Mouse (Mus musculus) neural tube, embryonic 15.5 days (tissue): ENCODE data around the gene Slc16a3. TPM values are rescaled to one million over a fixed set of nuclear protein-coding genes. Genes with fewer than 3 reads are reported as not detected.

Source experiments
- ATAC-seq: fragments of 200-750 bp; cut with Nextera tagmentation; 2 replicates; pipeline ENCODE4 v1.8.0; 2017; ENCODE audit warnings: mild to moderate bottlenecking, moderate TSS enrichment, moderate library complexity; ENCODE audit not compliant: low FRiP score
- H3K27ac ChIP-seq: fragments of 300-500 bp; sonication (generic); replicated peaks from 2 replicates; pipeline ENCODE4 v1.5.1; 2015; ENCODE audit warnings: mild to moderate bottlenecking, inconsistent platforms
- H3K27me3 ChIP-seq: fragments of 300-500 bp; sonication (generic); replicated peaks from 2 replicates; pipeline ENCODE4 v1.6.1; 2015; ENCODE audit warnings: inconsistent platforms
- H3K36me3 ChIP-seq: fragments of 300-500 bp; sonication (generic); 2 replicates; pipeline ENCODE4 v1.6.1; 2015; ENCODE audit warnings: inconsistent platforms
- H3K4me1 ChIP-seq: fragments of 300-500 bp; sonication (generic); 2 replicates; pipeline ENCODE4 v1.6.1; 2015; ENCODE audit warnings: inconsistent platforms
- H3K4me2 ChIP-seq: fragments of 300-500 bp; sonication (generic); 2 replicates; pipeline ENCODE4 v1.6.1; 2015; ENCODE audit warnings: inconsistent platforms, mild to moderate bottlenecking, moderate library complexity
- H3K4me3 ChIP-seq: fragments of 300-500 bp; sonication (generic); replicated peaks from 2 replicates; pipeline ENCODE4 v1.5.1; 2015; ENCODE audit warnings: mild to moderate bottlenecking, inconsistent platforms
- H3K9ac ChIP-seq: fragments of 300-500 bp; sonication (generic); replicated peaks from 2 replicates; pipeline ENCODE4 v1.6.1; 2015; ENCODE audit warnings: mild to moderate bottlenecking, inconsistent platforms
- H3K9me3 ChIP-seq: fragments of 300-500 bp; sonication (generic); replicated peaks from 2 replicates; pipeline ENCODE4 v1.6.1; 2016; ENCODE audit warnings: inconsistent platforms
- WGBS: fragments of 180-500 bp; shearing (Covaris S2); methylation state at CpG from one replicate; pipeline ENCODE4 v1.1.7; 2015; ENCODE audit warnings: mixed read lengths; 5-methylcytosine and 5-hydroxymethylcytosine counted together
- polyA plus RNA-seq: library from polyadenylated mRNA; unstranded; fragments of >200 nt; fragmentation: Nextera tagmentation; extraction: Ambion mirVana; gene quantifications from 2 replicates; pipeline ENCODE4 v1.2.1, GENCODE M21; 2015

Gene Slc16a3
- polyA plus RNA-seq, 1 experiment from 2014 or later, result 11.3 TPM

- Histone ChIP-seq H3K36me3 (0 out of 2 replicates have a peak, but pooled peaks cover 10% of the 10 kb centered on the region), H3K9me3 (no peaks in the 10 kb centered on the region), H3K4me3 (no peak overlapping the region), H3K4me2 (no peak overlapping the region), H3K27ac (no peak overlapping the region), H3K9ac (no peak overlapping the region), H3K27me3 (no peaks in the 10 kb centered on the region), H3K4me1 (peaks cover 17% of the 10 kb centered on the region)
- no peak for ATAC-seq
- WGBS, result 90% methylated on average over 4 of the region's 4 CpGs
Observed at GRCm38 (mm10) chr11:120928468-120928867, 19.8 kb upstream of the Slc16a3 start.

- H3K4me2 ChIP-seq, result 0 out of 2 replicates have a peak overlapping the region, but pooled peaks have one; percentile 91
- WGBS, result 92% methylated on average over 4 of the region's 4 CpGs
- H3K4me1 ChIP-seq, result peaks cover 17% of the 10 kb centered on the region
- H3K36me3 ChIP-seq, result no peaks in the 10 kb centered on the region
- no peaks in the 10 kb centered on the region for H3K9me3 ChIP-seq
- no peak for ATAC-seq
- H3K9ac ChIP-seq, result no peak overlapping the region
- H3K27me3 ChIP-seq, result no peaks in the 10 kb centered on the region
- H3K27ac ChIP-seq, result no peak overlapping the region
- no peak overlapping the region for H3K4me3 ChIP-seq
Observed at GRCm38 (mm10) chr11:120931479-120931878, 16.8 kb upstream of the Slc16a3 start.

DNA sequence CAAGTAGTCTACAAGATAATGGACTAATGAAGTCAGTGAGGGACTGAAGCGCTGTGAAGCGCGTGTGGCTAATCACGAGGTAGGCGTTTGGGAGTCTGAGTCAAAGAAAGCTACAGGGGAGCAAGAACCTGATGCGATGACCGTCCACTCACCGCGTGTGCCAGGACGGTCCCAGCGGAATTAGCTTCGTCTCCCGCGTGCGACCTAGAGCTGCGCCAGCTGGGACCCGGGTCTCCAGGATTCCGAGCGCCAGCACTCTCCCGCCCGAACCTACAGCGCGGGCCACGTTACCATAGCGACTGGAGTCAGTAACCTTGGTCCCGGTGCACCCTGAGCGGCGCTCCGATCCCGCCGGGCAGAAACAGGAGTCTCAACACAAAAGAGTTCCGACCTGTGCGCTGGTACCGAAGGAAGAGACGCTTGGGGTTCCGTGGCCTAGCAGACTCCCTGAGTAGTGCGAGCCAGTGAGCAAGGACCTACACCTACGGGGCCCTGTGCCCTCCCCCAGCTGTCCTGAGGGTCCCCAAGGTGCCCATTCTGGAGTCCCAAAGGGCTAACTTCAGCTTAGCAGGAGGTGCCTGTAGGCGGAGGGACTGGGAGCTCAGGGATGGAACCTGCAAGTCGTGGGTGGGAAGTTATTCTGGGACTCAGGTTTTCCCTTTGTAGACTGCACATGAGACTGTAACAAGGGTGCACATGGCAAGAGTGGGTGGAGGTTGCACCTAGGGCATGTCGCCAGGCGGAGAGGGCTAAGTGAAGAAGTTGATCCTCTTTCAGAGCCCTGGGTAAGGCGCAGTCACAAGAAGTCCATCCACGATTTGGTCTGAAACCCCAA, 15.5 kb upstream of the Slc16a3 start, which contains the start of gene Ccdc57:
TSS of gene Ccdc57 (minus strand) at position 309 of the 835 bp plus-strand sequence.
- H3K27me3 ChIP-seq, result no peaks in the 10 kb centered on the region
- no peaks in the 10 kb centered on the region for H3K9me3 ChIP-seq
- 0 out of 2 replicates have a peak within 1 kb of the TSS, but pooled peaks have one; percentile 60 for H3K27ac ChIP-seq
- H3K9ac ChIP-seq, result peak within 1 kb of the TSS; percentile 64
- WGBS, result 9% methylated on average over 44 of the region's 44 CpGs
- H3K36me3 ChIP-seq, result no peaks in the 10 kb centered on the region
- H3K4me1 ChIP-seq, result peaks cover 17% of the 10 kb centered on the region
- peak within 1 kb of the TSS; percentile 91 for H3K4me2 ChIP-seq
- H3K4me3 ChIP-seq, result peak within 1 kb of the TSS; percentile 84
- ATAC-seq, result peak; percentile 93

DNA sequence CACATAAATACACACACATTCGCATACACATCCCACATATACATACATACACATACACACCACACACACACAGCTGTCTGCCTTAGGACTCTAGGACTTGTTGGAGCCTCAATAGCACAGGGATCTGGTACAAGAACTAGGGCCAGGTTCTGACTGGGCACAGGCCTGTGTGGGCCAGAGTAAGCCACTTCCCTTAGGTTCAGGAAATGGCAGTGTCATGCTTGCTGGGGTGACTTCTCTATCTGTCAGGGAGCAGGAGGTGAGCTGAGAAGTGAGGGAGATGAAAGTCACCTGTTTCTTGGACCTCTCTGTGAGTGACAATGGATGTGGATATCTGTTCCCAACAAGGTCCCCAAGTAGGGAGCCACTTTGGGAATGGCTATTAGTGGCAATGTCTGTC, 10.3 kb upstream of the Slc16a3 start:
- Histone ChIP-seq H3K9me3 (no peaks in the 10 kb centered on the region), H3K27me3 (no peaks in the 10 kb centered on the region), H3K4me2 (no peak overlapping the region), H3K4me1 (peaks cover 3% of the 10 kb centered on the region), H3K36me3 (no peaks in the 10 kb centered on the region), H3K4me3 (no peak overlapping the region), H3K27ac (no peak overlapping the region), H3K9ac (no peak overlapping the region)
- no peak for ATAC-seq
- 100% methylated on average over 1 of the region's 1 CpGs for WGBS

GRCm38 (mm10) chr11:120938795-120939194, 9.5 kb upstream of the Slc16a3 start:
- Histone ChIP-seq H3K9ac (no peak overlapping the region), H3K27me3 (no peaks in the 10 kb centered on the region), H3K4me1 (no peaks in the 10 kb centered on the region), H3K36me3 (no peaks in the 10 kb centered on the region), H3K27ac (no peak overlapping the region), H3K4me3 (no peak overlapping the region), H3K9me3 (no peaks in the 10 kb centered on the region), H3K4me2 (no peak overlapping the region)
- 53% methylated on average over 4 of the region's 4 CpGs for WGBS
- ATAC-seq, result no peak

DNA sequence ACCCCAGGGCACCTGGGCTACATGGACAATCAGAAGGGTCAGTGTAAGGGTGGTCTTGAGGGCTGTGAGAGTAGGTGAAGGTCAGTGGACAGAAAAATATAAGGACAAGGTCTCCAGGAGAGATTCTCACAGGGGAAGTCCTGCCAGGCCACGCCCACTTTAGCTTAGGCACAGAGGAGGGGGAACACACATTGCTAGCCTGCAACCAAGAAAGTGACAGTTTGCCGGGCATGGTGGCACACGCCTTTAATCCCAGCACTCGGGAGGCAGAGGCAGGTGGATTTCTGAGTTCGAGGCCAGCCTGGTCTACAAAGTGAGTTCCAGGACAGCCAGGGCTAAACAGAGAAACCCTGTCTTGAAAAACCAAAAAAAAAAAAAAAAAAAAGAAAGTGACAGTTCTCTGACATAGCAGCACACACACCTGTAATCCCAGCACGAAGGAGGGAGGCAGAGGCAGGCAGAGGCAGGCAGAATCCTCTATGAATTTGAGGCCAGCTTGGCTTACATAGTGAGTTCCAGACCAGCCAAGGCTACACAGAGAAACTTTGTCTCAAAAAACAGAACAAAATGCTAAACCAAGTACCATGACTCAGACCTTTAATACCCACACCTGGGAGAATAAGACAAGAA, 8.5 kb upstream of the Slc16a3 start:
- H3K4me3 ChIP-seq, result no peak overlapping the region
- no peaks in the 10 kb centered on the region for H3K4me1 ChIP-seq
- H3K9me3 ChIP-seq, result no peaks in the 10 kb centered on the region
- no peak for ATAC-seq
- H3K9ac ChIP-seq, result no peak overlapping the region
- no peaks in the 10 kb centered on the region for H3K36me3 ChIP-seq
- H3K27ac ChIP-seq, result no peak overlapping the region
- WGBS, result 54% methylated on average over 6 of the region's 6 CpGs
- H3K27me3 ChIP-seq, result no peaks in the 10 kb centered on the region
- H3K4me2 ChIP-seq, result no peak overlapping the region

DNA sequence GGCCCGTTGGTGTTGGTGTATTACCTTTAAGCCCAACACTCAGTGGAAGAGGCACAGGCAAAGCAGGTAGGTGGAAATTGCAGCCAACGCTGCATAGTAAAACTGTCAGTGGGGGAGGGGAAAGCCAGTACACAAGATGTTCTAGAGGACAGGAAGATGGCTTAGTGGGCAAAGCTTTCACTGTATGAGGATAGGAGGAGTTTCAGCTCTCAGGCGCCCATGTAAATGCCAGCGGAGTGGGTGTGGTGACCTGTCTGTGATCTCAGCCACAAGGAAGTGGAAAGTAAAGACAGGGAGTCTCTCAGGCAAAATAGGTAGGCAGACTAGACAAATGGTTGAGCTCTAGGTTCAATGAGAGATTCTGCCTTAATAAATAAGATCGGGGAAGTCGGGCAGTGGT, 7.3 kb upstream of the Slc16a3 start:
- H3K9me3 ChIP-seq, result no peaks in the 10 kb centered on the region
- H3K27me3 ChIP-seq, result no peaks in the 10 kb centered on the region
- WGBS, result 93% methylated on average over 6 of the region's 6 CpGs
- H3K9ac ChIP-seq, result no peak overlapping the region
- ATAC-seq, result no peak
- H3K4me1 ChIP-seq, result no peaks in the 10 kb centered on the region
- H3K27ac ChIP-seq, result no peak overlapping the region
- no peaks in the 10 kb centered on the region for H3K36me3 ChIP-seq
- no peak overlapping the region for H3K4me2 ChIP-seq
- no peak overlapping the region for H3K4me3 ChIP-seq

DNA sequence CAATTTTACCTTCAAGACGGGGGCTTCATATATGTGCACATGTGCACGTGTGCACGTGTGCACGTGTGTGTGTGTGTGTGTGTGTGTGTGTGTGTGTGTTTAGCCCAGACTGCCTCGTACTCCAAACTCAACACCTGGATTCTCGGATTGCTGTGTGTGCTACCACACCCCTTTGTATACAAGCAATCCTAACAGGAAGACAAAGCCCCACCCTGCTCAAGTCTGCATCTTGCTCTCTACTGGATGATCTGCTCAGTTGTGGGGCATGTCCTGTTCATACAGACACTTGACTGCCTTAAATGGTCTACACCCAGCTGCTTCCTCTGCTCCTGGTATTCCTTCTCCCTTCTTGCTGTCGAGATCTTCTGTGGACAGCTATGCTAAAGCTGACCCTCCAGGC, 3.0 kb upstream of the Slc16a3 start:
- Histone ChIP-seq H3K9ac (no peak overlapping the region), H3K4me2 (no peak overlapping the region), H3K4me1 (peaks cover 20% of the 10 kb centered on the region), H3K36me3 (no peaks in the 10 kb centered on the region), H3K4me3 (no peak overlapping the region), H3K27me3 (peaks cover 30% of the 10 kb centered on the region), H3K27ac (no peak overlapping the region), H3K9me3 (no peaks in the 10 kb centered on the region)
- no peak for ATAC-seq
- 83% methylated on average over 7 of the region's 7 CpGs for WGBS

GRCm38 (mm10) chr11:120945926-120946325, 2.4 kb upstream of the Slc16a3 start:
- no peak for ATAC-seq
- no peak overlapping the region for H3K27ac ChIP-seq
- no peak overlapping the region for H3K4me2 ChIP-seq
- 95% methylated on average over 5 of the region's 5 CpGs for WGBS
- no peak overlapping the region for H3K9ac ChIP-seq
- peaks cover 26% of the 10 kb centered on the region for H3K4me1 ChIP-seq
- peaks cover 35% of the 10 kb centered on the region for H3K27me3 ChIP-seq
- H3K4me3 ChIP-seq, result no peak overlapping the region
- H3K36me3 ChIP-seq, result no peaks in the 10 kb centered on the region
- H3K9me3 ChIP-seq, result no peaks in the 10 kb centered on the region

- peaks cover 39% of the 10 kb centered on the region for H3K4me1 ChIP-seq
- peak overlapping the region; percentile 29 for H3K9ac ChIP-seq
- H3K9me3 ChIP-seq, result no peaks in the 10 kb centered on the region
- H3K27ac ChIP-seq, result no peak overlapping the region
- H3K27me3 ChIP-seq, result peaks cover 35% of the 10 kb centered on the region
- ATAC-seq, result no peak
- peak overlapping the region; percentile 45 for H3K4me3 ChIP-seq
- peak overlapping the region; percentile 72 for H3K4me2 ChIP-seq
- WGBS, result 1% methylated on average over 75 of the region's 75 CpGs
- H3K36me3 ChIP-seq, result no peaks in the 10 kb centered on the region
Observed at GRCm38 (mm10) chr11:120948861-120949851, 876 bp downstream of the Slc16a3 start.

DNA sequence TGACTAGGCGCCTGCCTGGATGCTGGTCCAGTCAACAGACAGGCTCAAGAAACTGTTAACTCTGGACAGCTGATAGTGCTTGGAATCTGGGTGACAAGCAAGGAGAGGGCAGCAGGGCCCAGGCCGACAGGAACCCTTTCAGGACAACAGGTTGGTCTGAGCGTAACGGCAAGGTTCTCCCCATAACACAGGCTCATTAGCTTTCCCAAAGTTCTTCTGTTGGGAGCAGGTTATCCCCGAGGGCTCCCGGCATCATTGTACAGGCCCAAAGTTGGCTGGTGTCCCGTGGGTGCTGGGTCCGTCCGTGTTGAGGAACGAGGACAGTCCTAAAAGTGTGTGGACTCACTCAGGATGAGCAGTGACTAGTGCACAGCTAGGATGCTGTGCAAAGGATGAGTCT, 1.6 kb downstream of the Slc16a3 start:
- Histone ChIP-seq H3K4me3 (peak overlapping the region; percentile 45), H3K4me1 (peaks cover 39% of the 10 kb centered on the region), H3K27me3 (peaks cover 35% of the 10 kb centered on the region), H3K27ac (no peak overlapping the region), H3K4me2 (peak overlapping the region; percentile 72), H3K9me3 (no peaks in the 10 kb centered on the region), H3K9ac (no peak overlapping the region), H3K36me3 (no peaks in the 10 kb centered on the region)
- WGBS, result 13% methylated on average over 10 of the region's 10 CpGs
- no peak for ATAC-seq
